Mouse (Mus musculus): ENCODE measurements around the gene Hist1h2bc.

DNA sequence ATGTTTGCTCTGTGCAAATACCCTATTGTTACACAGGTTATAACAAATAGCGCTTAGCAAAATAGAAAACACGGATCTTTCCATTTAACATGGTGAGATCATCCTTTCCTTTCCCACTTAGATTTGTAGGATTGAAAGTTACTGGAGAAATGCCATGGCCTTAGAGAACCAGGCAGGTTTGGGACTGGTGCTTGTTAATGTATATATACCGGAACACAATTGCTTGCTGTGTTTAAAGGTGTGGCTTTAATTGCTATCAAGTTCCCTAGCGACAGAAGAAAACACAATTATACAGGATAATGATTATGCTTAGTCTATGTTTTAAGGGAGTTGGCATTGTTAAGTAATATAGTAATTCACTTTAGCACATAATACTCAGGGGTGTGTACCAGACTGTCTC lies 3.2 kb downstream of the Hist1h2bc start:
- TF ChIP-seq POLR2A (IDR thresholded peaks at IDR 0.05; ENCODE audit: borderline replicate concordance, control insufficient read depth, low read depth, low read length) = no peak
- no peak for TF ChIP-seq CTCF (IDR thresholded peaks at IDR 0.05; ENCODE audit: control insufficient read depth, insufficient read depth, low read length)

Data from bone marrow, adult 2 months (tissue).